Mouse (Mus musculus) intestine, embryonic 14.5 days (tissue): ENCODE data around the gene Lrig3. TPM values are rescaled to one million over a fixed set of nuclear protein-coding genes. Genes with fewer than 3 reads are reported as not detected.

ENCODE experiments used
- ATAC-seq: fragments of 200-750 bp; cut with Nextera tagmentation; replicated peaks from 2 replicates; pipeline ENCODE4 v1.8.0; 2017; ENCODE audit warnings: low read depth, moderate number of reproducible peaks, moderate TSS enrichment, moderate library complexity; ENCODE audit not compliant: low FRiP score, low TSS enrichment
- DNase-seq: peaks from one replicate; pipeline ENCODE4 v3.0.0-alpha.2; 2018; ENCODE audit warnings: low spot score
- H3K27ac ChIP-seq: fragments of 300-500 bp; sonication (generic); 2 replicates; pipeline ENCODE4 v1.5.1; 2014; ENCODE audit warnings: low read depth, mild to moderate bottlenecking, control low read depth
- H3K27me3 ChIP-seq: fragments of 300-500 bp; sonication (generic); replicated peaks from 2 replicates; pipeline ENCODE4 v1.6.1; 2014; ENCODE audit warnings: low read length, control low read depth; ENCODE audit not compliant: control insufficient read depth, insufficient read depth
- H3K36me3 ChIP-seq: fragments of 300-500 bp; sonication (generic); 2 replicates; pipeline ENCODE4 v1.6.1; 2014; ENCODE audit warnings: low read length, control low read depth; ENCODE audit not compliant: control insufficient read depth, insufficient read depth
- H3K4me1 ChIP-seq: fragments of 300-500 bp; sonication (generic); replicated peaks from 2 replicates; pipeline ENCODE4 v1.6.1; 2014; ENCODE audit warnings: low read length, control low read depth, mixed read lengths; ENCODE audit not compliant: control insufficient read depth, insufficient read depth
- H3K4me2 ChIP-seq: fragments of 300-500 bp; sonication (generic); 2 replicates; pipeline ENCODE4 v1.6.1; 2014; ENCODE audit warnings: low read length
- H3K4me3 ChIP-seq: fragments of 300-500 bp; sonication (generic); 2 replicates; pipeline ENCODE4 v1.5.1; 2014; ENCODE audit warnings: low read depth, low read length, control low read depth, mixed read lengths
- H3K9ac ChIP-seq: fragments of 300-500 bp; sonication (generic); 2 replicates; pipeline ENCODE4 v1.6.1; 2014; ENCODE audit warnings: mild to moderate bottlenecking, low read length
- H3K9me3 ChIP-seq: fragments of 300-500 bp; sonication (generic); 2 replicates; pipeline ENCODE4 v1.6.1; 2016; ENCODE audit warnings: low read length, control low read depth; ENCODE audit not compliant: control insufficient read depth
- WGBS: fragments of 180-500 bp; shearing (Covaris S2); extraction: QIAGEN DNeasy Blood & Tissue Kit; methylation state at CpG from one replicate; pipeline ENCODE4 v1.1.7; 2014; 5-methylcytosine and 5-hydroxymethylcytosine counted together
- polyA plus RNA-seq: library from polyadenylated mRNA; unstranded; fragments of >200 nt; fragmentation: Nextera tagmentation; extraction: Ambion mirVana; gene quantifications from 2 replicates; pipeline ENCODE4 v1.2.1, GENCODE M21; 2014

Lrig3 gene
- polyA plus RNA-seq, 1 experiment from 2014 or later, result 23.0 TPM

DNA sequence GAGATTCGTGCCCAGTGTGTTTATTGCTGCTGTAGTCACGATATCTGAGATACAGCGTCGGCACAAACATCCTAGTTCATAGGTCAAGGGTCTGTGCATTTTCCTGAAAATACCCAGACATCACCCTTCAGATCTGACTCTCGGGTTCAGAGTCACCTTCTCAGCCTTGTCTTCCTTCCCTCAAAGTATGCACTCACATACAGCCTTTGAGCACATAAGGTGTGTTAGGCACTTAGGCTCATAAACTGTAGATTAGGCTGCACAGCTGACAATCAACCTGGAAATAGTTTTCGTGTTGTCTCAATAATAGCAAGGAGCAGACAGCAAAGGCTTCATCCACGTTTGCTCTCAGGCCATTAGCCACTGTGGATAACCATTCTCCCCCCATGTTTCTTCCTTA, 11.6 kb upstream of the Lrig3 start:
- Histone ChIP-seq H3K9ac (no peak overlapping the region), H3K27ac (no peak overlapping the region), H3K27me3 (no peaks in the 10 kb centered on the region), H3K36me3 (no peaks in the 10 kb centered on the region), H3K4me3 (no peak overlapping the region), H3K9me3 (no peaks in the 10 kb centered on the region), H3K4me1 (peaks cover 2% of the 10 kb centered on the region), H3K4me2 (no peak overlapping the region)
- WGBS, result 24% methylated on average over 7 of the region's 7 CpGs
- no peak for ATAC-seq
- no peak for DNase-seq

DNA sequence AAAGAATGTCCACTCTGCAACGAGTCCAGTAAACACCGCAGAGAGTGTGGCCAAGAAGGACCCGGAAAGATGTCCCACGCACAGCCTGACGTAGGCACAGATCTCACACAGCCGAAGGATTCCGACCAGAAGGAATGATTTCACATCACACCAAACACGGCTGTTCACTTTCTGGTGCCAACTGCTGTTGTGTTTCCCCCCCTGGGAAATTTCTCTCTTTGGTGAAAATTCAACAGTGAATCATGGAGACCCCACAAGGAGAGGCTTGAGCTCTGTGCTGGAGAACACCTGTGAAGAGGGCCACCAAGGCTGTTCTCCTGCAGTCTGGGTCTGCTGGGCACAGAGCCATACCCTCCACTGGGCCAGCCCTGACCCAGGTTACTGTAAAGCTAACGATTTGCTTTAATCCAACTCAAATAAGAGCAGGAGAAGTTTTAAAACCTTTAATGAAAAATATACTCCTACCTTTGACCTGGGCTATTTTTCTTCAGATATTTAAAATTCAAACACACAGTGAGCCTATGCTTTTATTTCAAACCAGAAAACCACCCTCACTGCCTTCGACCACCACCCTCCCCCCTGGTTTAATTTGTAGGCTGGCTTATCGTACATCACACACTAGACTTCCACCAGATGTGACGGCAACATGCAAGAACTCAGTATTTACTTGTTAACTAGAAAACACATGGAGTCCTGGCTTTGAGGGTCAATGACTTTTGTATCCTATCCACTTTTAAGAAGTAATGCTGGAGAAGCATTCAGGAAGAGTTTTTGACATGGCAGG, 11.0 kb upstream of the Lrig3 start:
- no peaks in the 10 kb centered on the region for H3K27me3 ChIP-seq
- no peak for DNase-seq
- H3K4me1 ChIP-seq, result no peaks in the 10 kb centered on the region; the same call in none of the 2 replicates
- no peak overlapping the region for H3K4me3 ChIP-seq
- H3K36me3 ChIP-seq, result no peaks in the 10 kb centered on the region
- ATAC-seq, result no peak
- WGBS, result 58% methylated on average over 12 of the region's 12 CpGs
- H3K4me2 ChIP-seq, result no peak overlapping the region
- H3K9ac ChIP-seq, result no peak overlapping the region
- no peak overlapping the region for H3K27ac ChIP-seq
- no peaks in the 10 kb centered on the region for H3K9me3 ChIP-seq

DNA sequence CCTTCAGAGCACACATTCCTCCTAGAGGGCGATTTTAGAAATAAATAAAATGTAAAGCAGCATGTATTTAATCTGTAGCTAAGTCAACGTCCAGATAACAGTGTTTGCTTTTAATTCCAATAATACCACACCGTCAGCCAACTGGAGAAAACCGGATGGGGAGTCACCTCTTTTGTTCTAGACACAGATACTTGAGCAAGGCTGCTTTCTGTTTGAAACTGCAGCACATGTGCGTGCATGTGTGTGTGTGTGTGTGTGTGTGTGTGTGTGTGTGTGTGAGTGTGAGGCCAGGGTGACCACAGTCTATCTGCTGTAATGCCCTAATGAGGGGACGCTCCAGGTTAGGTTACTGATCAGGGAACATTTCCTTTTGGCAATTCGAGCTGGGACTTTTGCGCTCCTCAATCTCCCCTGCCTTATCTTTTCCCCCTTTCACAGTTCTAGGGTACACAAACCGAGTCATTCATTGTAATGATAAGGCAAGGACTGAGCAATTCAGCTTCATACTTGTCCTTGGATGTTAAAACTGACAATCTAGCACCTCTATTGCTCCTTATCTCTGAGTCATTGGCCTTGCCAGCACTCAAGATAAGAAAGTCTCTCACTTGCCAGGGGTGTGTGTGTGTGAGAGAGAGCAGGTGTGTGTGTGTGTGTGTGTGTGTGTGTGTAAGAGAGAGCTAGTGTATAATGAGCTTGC, 4.4 kb upstream of the Lrig3 start:
- DNase-seq (no peak), ATAC-seq (peak; percentile 66)
- no peak overlapping the region for H3K27ac ChIP-seq
- H3K36me3 ChIP-seq, result no peaks in the 10 kb centered on the region
- H3K27me3 ChIP-seq, result no peaks in the 10 kb centered on the region
- no peaks in the 10 kb centered on the region for H3K9me3 ChIP-seq
- peak overlapping the region; percentile 22; the same call in 1 of the 2 replicates for H3K4me2 ChIP-seq
- WGBS, result 40% methylated on average over 9 of the region's 9 CpGs
- H3K4me1 ChIP-seq, result peaks cover 4% of the 10 kb centered on the region; the same call in 1 of the 2 replicates
- H3K9ac ChIP-seq, result no peak overlapping the region
- H3K4me3 ChIP-seq, result no peak overlapping the region

DNA sequence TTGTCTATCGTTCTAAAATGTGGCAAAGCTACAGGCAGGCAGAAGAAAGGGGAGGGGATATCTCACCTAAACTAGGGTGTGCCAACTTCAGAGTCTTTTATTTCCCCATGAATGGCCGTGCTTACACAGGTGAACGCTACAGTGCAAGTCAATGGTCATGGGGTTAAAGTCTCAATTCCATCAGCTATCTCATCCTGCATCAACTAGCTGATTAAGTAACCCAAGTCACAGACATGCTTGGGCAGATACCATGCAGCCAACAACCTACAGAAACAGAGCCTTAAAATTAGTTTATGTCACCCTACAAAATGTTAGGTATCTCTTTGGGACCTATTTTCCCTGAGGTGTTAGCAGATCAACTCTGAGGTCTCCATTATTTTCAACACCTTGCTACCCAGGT, 1.3 kb upstream of the Lrig3 start:
- H3K36me3 ChIP-seq, result no peaks in the 10 kb centered on the region
- H3K4me3 ChIP-seq, result no peak overlapping the region
- DNase-seq, result no peak
- no peaks in the 10 kb centered on the region for H3K9me3 ChIP-seq
- 62% methylated on average over 3 of the region's 3 CpGs for WGBS
- H3K4me1 ChIP-seq, result peaks cover 10% of the 10 kb centered on the region
- no peak overlapping the region for H3K9ac ChIP-seq
- no peak overlapping the region for H3K4me2 ChIP-seq
- H3K27ac ChIP-seq, result no peak overlapping the region
- ATAC-seq, result no peak
- no peaks in the 10 kb centered on the region for H3K27me3 ChIP-seq

DNA sequence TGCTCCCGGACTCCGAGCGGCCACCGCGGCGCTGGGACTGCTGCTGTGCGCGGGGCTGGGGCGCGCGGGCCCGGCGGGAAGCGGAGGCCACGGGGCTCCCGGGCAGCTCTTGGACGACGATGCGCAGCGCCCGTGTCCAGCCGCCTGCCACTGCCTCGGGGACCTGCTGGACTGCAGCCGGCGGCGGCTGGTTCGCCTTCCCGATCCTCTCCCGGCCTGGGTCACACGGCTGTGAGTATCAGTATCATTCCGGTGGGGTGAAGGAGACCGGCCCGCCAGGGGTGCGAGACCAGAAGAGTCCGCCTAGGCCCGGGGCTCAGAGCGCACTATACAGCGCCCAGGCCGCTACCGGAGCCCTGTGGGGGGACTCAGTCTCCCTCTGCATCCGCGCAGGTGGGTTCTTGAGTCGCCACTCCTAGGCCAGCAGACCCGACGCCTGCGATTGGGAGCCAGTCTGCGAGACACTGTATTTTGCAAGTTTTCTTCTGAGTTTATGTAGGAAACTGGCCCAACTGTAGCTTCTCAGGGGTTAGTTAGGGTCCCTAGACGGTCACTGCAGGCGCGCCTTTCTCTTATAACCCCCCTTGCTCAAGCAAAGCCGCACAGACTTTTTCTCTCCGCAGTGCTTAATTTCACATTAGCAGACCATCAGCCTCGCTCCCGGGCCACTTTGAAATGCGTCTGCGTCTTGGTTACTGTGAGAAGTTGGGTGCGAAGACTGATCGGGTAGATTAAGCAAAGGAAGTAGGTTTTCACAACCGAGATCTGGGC, 698 bp downstream of the Lrig3 start:
- H3K4me1 ChIP-seq, result peaks cover 23% of the 10 kb centered on the region
- ATAC-seq (peak; percentile 47), DNase-seq (peak; percentile 86)
- under 1% methylated on average over 58 of the region's 59 CpGs for WGBS
- peak overlapping the region; percentile 77 for H3K4me3 ChIP-seq
- H3K27ac ChIP-seq, result peak overlapping the region; percentile 95
- peak overlapping the region; percentile 96 for H3K9ac ChIP-seq
- H3K4me2 ChIP-seq, result peak overlapping the region; percentile 68
- no peaks in the 10 kb centered on the region for H3K27me3 ChIP-seq
- H3K36me3 ChIP-seq, result no peaks in the 10 kb centered on the region
- no peaks in the 10 kb centered on the region for H3K9me3 ChIP-seq

DNA sequence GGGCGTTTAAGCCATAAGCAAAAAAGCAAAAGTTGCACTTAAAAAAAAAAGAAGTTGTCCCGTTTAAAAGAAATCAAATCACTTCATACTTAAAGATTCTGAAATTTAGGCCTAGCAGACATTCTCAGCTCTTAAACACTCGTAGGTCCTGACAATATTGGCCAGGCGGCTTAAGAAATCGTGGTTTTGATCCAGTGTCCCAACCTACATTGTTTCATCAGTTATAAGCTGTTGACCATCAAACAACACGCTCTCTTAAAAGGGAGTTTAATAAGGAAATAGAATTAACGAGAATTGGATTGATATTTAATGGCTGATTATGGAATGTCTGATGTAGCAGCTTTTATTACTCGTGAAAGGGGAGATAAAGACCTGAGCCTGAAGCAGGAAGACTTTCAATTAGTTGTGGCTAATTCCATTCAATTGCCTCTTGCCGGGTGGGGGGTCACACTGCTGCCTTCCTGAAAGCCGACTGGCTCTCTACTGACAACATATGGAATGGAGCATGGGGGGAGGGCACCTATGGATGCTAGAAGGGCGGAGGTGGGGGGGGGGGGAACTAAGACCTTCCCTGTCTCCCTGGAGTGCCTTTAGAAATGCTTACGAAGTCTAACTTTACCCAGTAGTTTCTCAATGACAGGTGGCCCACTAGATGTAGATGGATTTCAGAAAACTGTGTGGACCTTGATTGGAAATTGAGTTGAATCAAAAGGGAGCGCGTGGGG, 1.6 kb downstream of the Lrig3 start:
- no peak for DNase-seq
- Histone ChIP-seq H3K4me2 (peak overlapping the region; percentile 68), H3K9ac (peak overlapping the region; percentile 96), H3K27ac (peak overlapping the region; percentile 95), H3K4me1 (peaks cover 25% of the 10 kb centered on the region), H3K4me3 (peak overlapping the region; percentile 77), H3K27me3 (no peaks in the 10 kb centered on the region), H3K36me3 (0 out of 2 replicates have a peak, but pooled peaks cover 7% of the 10 kb centered on the region), H3K9me3 (no peaks in the 10 kb centered on the region)
- ATAC-seq, result no peak
- 6% methylated on average over 14 of the region's 14 CpGs for WGBS

DNA sequence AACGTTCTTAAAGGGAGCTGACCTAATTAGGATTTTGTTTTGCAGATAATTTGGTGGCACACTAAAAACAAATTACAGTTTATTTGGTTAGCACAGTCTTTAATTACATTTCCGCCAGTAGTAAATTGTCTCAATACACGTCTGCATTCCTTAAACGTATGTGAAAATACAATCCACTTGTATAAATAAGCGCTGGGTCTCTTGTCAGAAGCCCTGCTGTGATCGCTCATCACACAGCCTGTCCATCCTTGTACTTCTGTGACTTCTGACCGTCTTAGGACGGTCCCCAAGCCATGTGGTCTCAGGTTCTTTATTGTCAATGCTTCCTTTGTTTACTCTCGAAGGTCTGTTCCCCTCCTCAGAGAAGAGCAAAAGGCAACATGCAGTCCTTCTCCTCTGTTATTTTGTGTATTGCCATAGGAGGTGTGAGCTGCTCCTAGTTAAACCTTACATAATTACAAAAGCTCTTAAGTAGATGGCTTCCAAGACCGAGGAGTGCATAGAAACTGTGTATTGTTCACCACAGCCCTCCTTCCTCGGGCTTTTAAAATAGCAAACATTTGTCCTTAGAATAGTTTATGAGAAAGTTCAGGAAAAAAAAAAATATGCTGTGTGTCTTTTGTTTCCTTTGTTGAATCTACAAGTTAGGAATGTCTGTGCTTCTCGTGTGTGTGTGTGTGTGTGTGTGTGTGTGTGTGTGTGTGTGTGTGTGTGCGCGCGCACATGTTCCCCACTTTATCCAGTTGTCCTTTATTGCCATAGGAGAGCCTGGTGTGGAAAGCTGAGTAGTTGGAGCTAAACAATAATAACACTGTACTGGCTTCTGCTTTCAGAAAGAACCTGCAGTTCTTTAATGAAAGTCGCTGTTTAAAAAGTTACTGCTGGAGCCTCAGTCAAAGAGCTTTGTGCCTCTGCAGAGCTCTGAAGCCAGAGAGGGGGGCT, 2.5 kb downstream of the Lrig3 start:
- Histone ChIP-seq H3K36me3 (peaks cover 13% of the 10 kb centered on the region; the same call in 1 of the 2 replicates), H3K4me3 (peak overlapping the region; percentile 77), H3K4me1 (peaks cover 25% of the 10 kb centered on the region), H3K9ac (peak overlapping the region; percentile 96), H3K27ac (peak overlapping the region; percentile 95), H3K27me3 (no peaks in the 10 kb centered on the region), H3K4me2 (peak overlapping the region; percentile 68), H3K9me3 (no peaks in the 10 kb centered on the region)
- DNase-seq (no peak), ATAC-seq (no peak)
- WGBS, result 9% methylated on average over 16 of the region's 16 CpGs
